ENCODE assay signal across 11 mouse cellular contexts in the genomic region with DNA sequence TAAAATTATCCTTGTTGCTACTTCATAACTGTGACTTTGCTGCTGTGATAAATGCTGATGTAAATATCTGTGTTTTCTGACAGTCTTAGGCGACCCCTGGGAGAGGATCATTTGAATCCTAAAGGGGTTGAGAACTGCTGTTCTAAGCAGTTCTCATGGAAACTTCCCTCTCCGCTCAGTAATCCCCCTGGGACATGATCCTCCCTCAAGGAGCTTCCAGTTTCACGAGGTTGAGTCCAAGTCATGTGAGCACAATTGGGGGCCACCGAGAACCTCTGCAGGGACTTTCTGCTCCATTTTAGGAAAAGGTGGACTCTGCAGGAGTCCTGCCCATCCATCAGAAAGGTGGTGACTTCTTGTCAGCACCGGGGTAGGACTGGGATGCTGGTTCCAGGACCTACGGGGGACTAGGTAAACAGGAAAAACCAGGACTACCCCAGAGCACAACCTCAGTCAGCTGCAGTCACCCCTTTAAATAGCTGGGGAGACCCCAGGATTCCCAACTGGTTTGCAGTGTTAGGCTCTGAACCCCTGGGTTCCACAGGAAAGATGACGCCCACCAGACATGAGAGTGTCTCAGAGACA. TPM values are rescaled to one million over a fixed set of nuclear protein-coding genes. Genes with fewer than 3 reads are reported as not detected.
A peak's percentile ranks its signal among the peaks of the same experiment; 100 is the strongest.
DNase-seq lines count a peak whose midpoint lies in the region; ATAC-seq and TF ChIP-seq lines count a peak whose summit lies in the region.
"Had no signal": no experiment of that assay in that cellular context is flagged by ENCODE, and none has a peak within 500 bp of the region (broad histone marks: within the 10 kb centered on the region; RNA-seq: fewer than 3 reads in every experiment).

No protein-coding gene starts in this region.

- no peaks in the 10 kb centered on the region for H3K36me3 ChIP-seq in forebrain, embryonic 10.5 days (replicated peaks)
- no peaks in the 10 kb centered on the region for H3K36me3 ChIP-seq in forebrain, embryonic 13.5 days (ENCODE audit: poor library complexity, severe bottlenecking)
- H3K36me3 ChIP-seq in kidney, postnatal 0 days (ENCODE audit: insufficient read depth, low read length), result no peaks in the 10 kb centered on the region
- no peaks in the 10 kb centered on the region for H3K36me3 ChIP-seq in embryonic facial prominence, embryonic 15.5 days
- no peaks in the 10 kb centered on the region for H3K36me3 ChIP-seq in limb, embryonic 15.5 days

- TF ChIP-seq CTCF in kidney, postnatal 0 days (IDR thresholded peaks at IDR 0.05; ENCODE audit: low read depth), result no peak

- H3K27ac ChIP-seq in forebrain, embryonic 10.5 days, result 0 out of 2 replicates have a peak overlapping the region, but pooled peaks have one; percentile 8
- H3K27ac ChIP-seq in forebrain, embryonic 13.5 days, result no peak overlapping the region
- H3K27ac ChIP-seq in kidney, postnatal 0 days, result peak overlapping the region; percentile 62
- H3K27ac ChIP-seq in embryonic facial prominence, embryonic 15.5 days (replicated peaks), result peak overlapping the region; percentile 84
- peak overlapping the region; percentile 88 for H3K27ac ChIP-seq in limb, embryonic 15.5 days

- 75% methylated on average over 7 of the region's 7 CpGs for WGBS in forebrain, embryonic 10.5 days
- 70% methylated on average over 7 of the region's 7 CpGs for WGBS in forebrain, embryonic 13.5 days
- 58% methylated on average over 7 of the region's 7 CpGs for WGBS in kidney, postnatal 0 days
- WGBS in embryonic facial prominence, embryonic 15.5 days, result 57% methylated on average over 7 of the region's 7 CpGs
- 46% methylated on average over 7 of the region's 7 CpGs for WGBS in limb, embryonic 15.5 days

- H3K9me3 ChIP-seq in forebrain, embryonic 10.5 days, result no peaks in the 10 kb centered on the region
- H3K9me3 ChIP-seq in forebrain, embryonic 13.5 days (replicated peaks), result no peaks in the 10 kb centered on the region
- no peaks in the 10 kb centered on the region for H3K9me3 ChIP-seq in kidney, postnatal 0 days (replicated peaks; ENCODE audit: low read length)
- no peaks in the 10 kb centered on the region for H3K9me3 ChIP-seq in embryonic facial prominence, embryonic 15.5 days (replicated peaks)
- no peaks in the 10 kb centered on the region for H3K9me3 ChIP-seq in limb, embryonic 15.5 days

- peaks cover 5% of the 10 kb centered on the region; the same call in 1 of the 2 replicates for H3K4me1 ChIP-seq in forebrain, embryonic 10.5 days
- no peaks in the 10 kb centered on the region for H3K4me1 ChIP-seq in forebrain, embryonic 13.5 days
- H3K4me1 ChIP-seq in kidney, postnatal 0 days (replicated peaks; ENCODE audit: insufficient read depth, low read length), result no peaks in the 10 kb centered on the region
- H3K4me1 ChIP-seq in embryonic facial prominence, embryonic 15.5 days, result peaks cover 24% of the 10 kb centered on the region
- H3K4me1 ChIP-seq in limb, embryonic 15.5 days, result peaks cover 26% of the 10 kb centered on the region
- H3K4me1 ChIP-seq: megakaryocyte, embryonic 14.5 days had no signal

- no peak for DNase-seq in forebrain, embryonic 10.5 days (ENCODE audit: extremely low spot score, low spot score)
- DNase-seq in kidney, postnatal 0 days (ENCODE audit: low spot score), result peak; percentile 31
- DNase-seq in kidney, adult 8-10 months, result no peak
- DNase-seq in spleen, postnatal 4 days (ENCODE audit: low spot score in 2 of 2), result no peak
- no peak for DNase-seq in thymus, adult 18-20 months
- DNase-seq: cerebellum, adult 9-11 months had no signal

- H3K27me3 ChIP-seq in forebrain, embryonic 10.5 days (ENCODE audit: poor library complexity, severe bottlenecking), result no peaks in the 10 kb centered on the region
- no peaks in the 10 kb centered on the region for H3K27me3 ChIP-seq in forebrain, embryonic 13.5 days
- H3K27me3 ChIP-seq in kidney, postnatal 0 days (ENCODE audit: insufficient read depth, low read length), result no peaks in the 10 kb centered on the region
- no peaks in the 10 kb centered on the region for H3K27me3 ChIP-seq in embryonic facial prominence, embryonic 15.5 days
- H3K27me3 ChIP-seq in limb, embryonic 15.5 days, result no peaks in the 10 kb centered on the region

- no peak for ATAC-seq in forebrain, embryonic 13.5 days
- ATAC-seq in kidney, postnatal 0 days (replicated peaks; ENCODE audit: low FRiP score, low read depth), result no peak
- no peak for ATAC-seq in embryonic facial prominence, embryonic 15.5 days (ENCODE audit: insufficient number of reproducible peaks, low FRiP score, low TSS enrichment, low read depth)
- ATAC-seq in limb, embryonic 15.5 days (ENCODE audit: insufficient number of reproducible peaks, low FRiP score, low TSS enrichment, low read depth), result no peak
- ATAC-seq: forebrain, embryonic 16.5 days had no signal

- no peak overlapping the region for H3K9ac ChIP-seq in forebrain, embryonic 13.5 days
- no peak overlapping the region for H3K9ac ChIP-seq in kidney, postnatal 0 days (ENCODE audit: low read depth, low read length)
- H3K9ac ChIP-seq in embryonic facial prominence, embryonic 15.5 days, result no peak overlapping the region
- no peak overlapping the region for H3K9ac ChIP-seq in limb, embryonic 15.5 days

- no peak overlapping the region for H3K4me3 ChIP-seq in forebrain, embryonic 10.5 days
- no peak overlapping the region for H3K4me3 ChIP-seq in forebrain, embryonic 13.5 days
- H3K4me3 ChIP-seq in kidney, postnatal 0 days (replicated peaks; ENCODE audit: low read depth, low read length), result no peak overlapping the region
- H3K4me3 ChIP-seq in embryonic facial prominence, embryonic 15.5 days (replicated peaks), result no peak overlapping the region
- no peak overlapping the region for H3K4me3 ChIP-seq in limb, embryonic 15.5 days
- H3K4me3 ChIP-seq: megakaryocyte, embryonic 14.5 days had no signal

- H3K4me2 ChIP-seq in forebrain, embryonic 13.5 days, result no peak overlapping the region
- H3K4me2 ChIP-seq in kidney, postnatal 0 days (ENCODE audit: low read length), result no peak overlapping the region
- peak overlapping the region; percentile 12; the same call in 1 of the 2 replicates for H3K4me2 ChIP-seq in embryonic facial prominence, embryonic 15.5 days (replicated peaks)
- H3K4me2 ChIP-seq in limb, embryonic 15.5 days, result no peak overlapping the region

RNA-seq across cellular contexts. Expression of gene Col5a1, which starts 38.3 kb away (rescaled TPM):
- 11.0 and 11.1 TPM in 2 replicates for polyA plus RNA-seq in forebrain, embryonic 10.5 days (2016; fragmentation: Nextera tagmentation; extraction: Ambion mirVana)
- polyA plus RNA-seq in forebrain, embryonic 13.5 days (2015; fragmentation: Nextera tagmentation; extraction: Ambion mirVana), result 6.1 and 6.5 TPM in 2 replicates
- polyA plus RNA-seq in kidney, postnatal 0 days (2015; fragmentation: Nextera tagmentation; extraction: Ambion mirVana), result 33.2 and 36.5 TPM in 2 replicates
- 217 and 242 TPM in 2 replicates for polyA plus RNA-seq in embryonic facial prominence, embryonic 15.5 days (2015; fragmentation: Nextera tagmentation; extraction: Ambion mirVana)
- 259 and 273 TPM in 2 replicates for polyA plus RNA-seq in limb, embryonic 15.5 days (2015; fragmentation: Nextera tagmentation; extraction: Ambion mirVana)
